Mouse (Mus musculus) R1 (cell line): ENCODE data around the gene Ctdsp1.

Experiments
- DNase-seq: peaks from one replicate; pipeline ENCODE4 v3.0.0-alpha.2; 2018; ENCODE audit warnings: low read depth, low spot score

The Ctdsp1 gene

DNA sequence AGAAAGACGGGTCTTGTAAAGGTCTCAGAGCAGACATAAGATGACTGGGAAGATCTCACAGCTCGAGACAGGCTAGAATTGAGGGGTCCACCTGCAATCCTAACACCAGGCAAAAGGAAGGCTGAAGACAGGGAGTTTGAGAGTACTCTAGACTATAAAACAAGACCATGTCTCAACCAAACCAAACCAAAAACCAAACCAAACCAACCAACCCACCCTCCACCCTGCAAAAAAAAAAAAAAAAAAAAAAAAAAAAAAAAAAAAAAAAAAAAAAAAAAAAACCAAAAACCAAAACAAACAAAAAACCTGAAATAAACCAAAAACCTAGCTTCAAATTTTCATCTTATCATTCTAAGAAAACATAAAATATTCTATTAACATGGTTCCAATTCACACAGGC lies 53.2 kb downstream of the Ctdsp1 start:
- DNase-seq: no peak
